Mouse (Mus musculus) macrophage (primary cell): ENCODE measurements around the gene Trappc3. TPM values are rescaled to one million over a fixed set of nuclear protein-coding genes. Genes with fewer than 3 reads are reported as not detected.
A peak's percentile ranks its signal among the peaks of the same experiment; 100 is the strongest.

Experiments
- H3K27ac ChIP-seq: fragments of 350-480 bp; formaldehyde crosslinking; 2 replicates; pipeline ENCODE4 v1.9.0; 2021
- H3K36me3 ChIP-seq: fragments of 350-480 bp; formaldehyde crosslinking; 2 replicates; pipeline ENCODE4 v1.9.0; 2021; ENCODE audit errors: inconsistent target
- H3K4me3 ChIP-seq: fragments of 350-480 bp; formaldehyde crosslinking; 2 replicates; pipeline ENCODE4 v1.9.0; 2021; ENCODE audit errors: inconsistent target
- H3K79me2 ChIP-seq: fragments of 350-480 bp; formaldehyde crosslinking; 2 replicates; pipeline ENCODE4 v1.9.0; 2021; ENCODE audit errors: inconsistent target
- WGBS: methylation state at CpG from one replicate; pipeline ENCODE4 v1.1.7; 2026; ENCODE audit warnings: inconsistent platforms; ENCODE audit not compliant: missing documents; 5-methylcytosine and 5-hydroxymethylcytosine counted together
- polyA plus RNA-seq: library from polyadenylated mRNA; stranded (reverse); fragments of 250-400 nt; gene quantifications from 3 replicates; pipeline ENCODE4 v1.2.4, GENCODE M21; 2018; ENCODE audit warnings: inconsistent platforms

Gene Trappc3
- polyA plus RNA-seq, 1 experiment from 2014 or later: 95.6 TPM

DNA sequence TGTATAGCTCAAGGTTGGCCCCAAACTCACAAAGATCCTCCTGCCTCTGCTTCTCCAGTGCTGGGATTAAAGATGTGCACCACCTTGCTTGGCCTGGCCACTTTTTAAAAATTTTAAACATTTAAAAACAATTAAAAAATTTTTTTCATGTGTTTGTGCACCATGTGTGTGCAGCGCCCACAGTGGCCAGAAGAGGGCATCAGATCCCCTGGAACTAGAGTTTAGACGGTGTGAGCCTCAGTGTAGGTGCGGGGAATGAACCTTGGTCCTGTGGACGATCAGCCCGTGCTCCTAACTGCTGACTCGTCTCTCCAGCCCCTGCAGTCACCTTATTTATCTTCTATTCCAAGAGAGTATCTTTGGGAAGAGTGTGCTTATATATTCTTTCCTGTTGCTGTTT is 43.9 kb downstream of the Trappc3 start:
- Histone ChIP-seq H3K36me3 (no peaks in the 10 kb centered on the region), H3K79me2 (no peaks in the 10 kb centered on the region), H3K4me3 (no peak overlapping the region), H3K27ac (no peak overlapping the region)
- 95% methylated on average over 5 of the region's 6 CpGs for WGBS

DNA sequence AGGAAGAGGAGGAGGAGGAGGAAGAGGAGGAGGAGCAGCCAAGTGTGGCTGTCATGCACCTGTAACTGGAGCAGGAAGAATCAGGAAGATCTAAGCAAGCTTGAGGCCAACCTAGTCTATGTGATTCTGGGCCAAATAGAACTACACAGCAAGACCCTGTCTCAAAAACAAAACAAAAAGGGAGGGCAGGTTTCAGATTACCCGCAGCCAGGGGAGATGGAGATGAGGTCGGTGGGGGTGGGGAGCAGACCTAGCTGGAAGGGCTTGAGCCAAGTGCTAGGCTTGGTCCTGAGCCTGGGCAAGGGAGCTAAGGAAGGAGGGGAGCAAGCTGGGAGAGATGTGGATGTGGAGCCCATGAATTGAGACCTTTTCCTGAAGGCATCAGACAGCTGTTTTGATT is 44.7 kb downstream of the Trappc3 start:
- no peaks in the 10 kb centered on the region for H3K79me2 ChIP-seq
- WGBS: 32% methylated on average over 2 of the region's 2 CpGs
- H3K27ac ChIP-seq: no peak overlapping the region
- no peak overlapping the region for H3K4me3 ChIP-seq
- H3K36me3 ChIP-seq: no peaks in the 10 kb centered on the region

DNA sequence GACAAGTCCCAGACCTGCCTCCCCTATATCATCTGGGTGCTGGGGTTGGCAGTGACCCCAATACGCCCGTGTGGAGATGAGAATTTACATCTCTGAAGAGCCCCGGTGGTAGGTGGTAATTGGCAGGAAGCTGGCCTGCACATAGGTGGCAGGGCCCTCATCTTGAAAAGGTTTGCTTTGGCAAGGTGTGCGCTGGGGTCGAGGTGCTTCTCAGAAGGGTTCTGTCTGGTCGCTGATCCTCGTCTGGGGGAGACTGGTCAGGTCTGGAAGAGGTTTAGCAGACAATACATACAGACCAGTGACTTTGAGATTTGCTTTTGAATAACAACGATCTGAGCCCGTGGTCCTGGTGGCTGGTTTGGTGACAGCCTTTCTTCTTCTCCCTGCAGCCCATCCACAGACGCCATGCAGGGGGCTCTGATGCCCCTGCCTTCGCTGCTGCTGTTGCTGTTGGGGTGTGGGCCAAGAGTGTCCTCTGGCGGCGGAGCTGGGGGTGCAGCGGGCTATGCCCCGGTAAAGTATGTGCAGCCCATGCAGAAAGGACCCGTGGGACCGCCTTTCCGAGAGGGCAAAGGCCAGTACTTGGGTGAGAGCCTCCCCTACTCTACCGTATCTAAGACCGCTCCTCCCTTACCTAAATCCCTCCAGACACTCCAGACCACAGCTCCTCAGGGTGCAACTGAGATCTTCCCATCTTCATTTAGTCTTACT is 47.2 kb downstream of the Trappc3 start:
- Histone ChIP-seq H3K4me3 (no peak overlapping the region), H3K36me3 (no peaks in the 10 kb centered on the region), H3K79me2 (no peaks in the 10 kb centered on the region), H3K27ac (no peak overlapping the region)
- 21% methylated on average over 20 of the region's 20 CpGs for WGBS

DNA sequence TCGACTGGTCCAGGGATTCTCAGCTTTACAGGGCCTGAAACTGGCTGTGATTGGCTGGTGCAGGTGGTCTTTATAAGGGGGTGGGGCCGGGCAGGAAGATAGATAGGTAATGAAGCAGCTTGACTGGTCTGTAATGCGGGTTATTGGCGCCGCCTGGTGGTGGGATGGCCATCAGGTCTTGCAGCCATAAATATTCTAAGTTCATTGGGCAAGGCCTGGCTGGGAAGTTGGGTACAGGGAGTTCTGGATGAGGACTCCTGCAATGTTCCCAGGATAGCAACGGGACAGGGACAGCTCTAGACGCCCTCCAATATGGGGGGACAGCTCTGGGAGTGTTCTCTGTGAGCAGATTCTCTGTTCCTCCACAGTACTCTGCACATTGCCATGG is 47.8 kb downstream of the Trappc3 start:
- Histone ChIP-seq H3K79me2 (no peaks in the 10 kb centered on the region), H3K4me3 (no peak overlapping the region), H3K36me3 (no peaks in the 10 kb centered on the region), H3K27ac (no peak overlapping the region)
- 0% methylated on average over 7 of the region's 7 CpGs for WGBS

DNA sequence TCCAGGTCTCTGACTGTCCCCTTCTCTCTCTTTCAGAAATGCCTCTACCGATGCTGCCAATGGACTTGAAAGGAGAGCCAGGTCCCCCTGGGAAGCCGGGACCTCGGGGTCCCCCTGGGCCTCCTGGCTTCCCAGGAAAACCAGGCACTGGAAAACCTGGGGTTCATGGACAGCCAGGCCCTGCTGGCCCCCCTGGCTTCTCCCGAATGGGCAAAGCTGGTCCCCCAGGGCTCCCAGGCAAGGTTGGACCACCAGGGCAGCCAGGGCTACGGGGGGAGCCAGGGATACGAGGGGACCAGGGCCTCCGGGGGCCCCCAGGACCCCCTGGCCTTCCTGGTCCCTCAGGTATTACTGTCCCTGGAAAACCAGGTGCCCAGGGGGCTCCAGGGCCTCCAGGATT is 48.2 kb downstream of the Trappc3 start:
- Histone ChIP-seq H3K36me3 (peaks cover under 1% of the 10 kb centered on the region; the same call in 1 of the 2 replicates), H3K4me3 (no peak overlapping the region), H3K79me2 (no peaks in the 10 kb centered on the region), H3K27ac (no peak overlapping the region)
- 74% methylated on average over 6 of the region's 7 CpGs for WGBS

DNA sequence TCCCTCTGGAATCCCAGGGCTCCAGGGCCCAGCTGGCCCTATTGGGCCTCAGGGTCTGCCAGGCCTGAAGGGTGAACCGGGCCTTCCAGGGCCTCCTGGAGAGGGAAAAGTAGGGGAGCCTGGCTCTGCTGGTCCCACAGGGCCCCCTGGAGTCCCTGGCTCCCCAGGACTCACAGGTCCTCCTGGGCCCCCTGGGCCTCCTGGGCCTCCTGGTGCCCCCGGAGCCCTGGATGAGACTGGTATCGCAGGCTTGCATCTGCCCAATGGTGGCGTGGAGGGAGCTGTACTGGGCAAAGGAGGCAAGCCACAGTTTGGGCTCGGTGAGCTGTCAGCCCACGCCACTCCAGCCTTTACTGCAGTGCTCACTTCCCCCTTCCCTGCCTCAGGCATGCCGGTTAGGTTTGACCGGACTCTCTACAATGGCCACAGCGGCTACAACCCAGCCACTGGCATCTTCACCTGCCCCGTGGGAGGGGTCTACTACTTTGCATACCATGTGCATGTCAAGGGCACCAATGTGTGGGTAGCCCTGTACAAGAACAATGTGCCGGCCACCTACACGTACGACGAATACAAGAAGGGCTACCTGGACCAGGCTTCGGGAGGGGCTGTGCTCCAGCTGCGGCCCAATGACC is 49.6 kb downstream of the Trappc3 start:
- Histone ChIP-seq H3K79me2 (no peaks in the 10 kb centered on the region), H3K27ac (no peak overlapping the region), H3K4me3 (no peak overlapping the region), H3K36me3 (peaks cover 12% of the 10 kb centered on the region; the same call in 1 of the 2 replicates)
- 94% methylated on average over 16 of the region's 16 CpGs for WGBS

DNA sequence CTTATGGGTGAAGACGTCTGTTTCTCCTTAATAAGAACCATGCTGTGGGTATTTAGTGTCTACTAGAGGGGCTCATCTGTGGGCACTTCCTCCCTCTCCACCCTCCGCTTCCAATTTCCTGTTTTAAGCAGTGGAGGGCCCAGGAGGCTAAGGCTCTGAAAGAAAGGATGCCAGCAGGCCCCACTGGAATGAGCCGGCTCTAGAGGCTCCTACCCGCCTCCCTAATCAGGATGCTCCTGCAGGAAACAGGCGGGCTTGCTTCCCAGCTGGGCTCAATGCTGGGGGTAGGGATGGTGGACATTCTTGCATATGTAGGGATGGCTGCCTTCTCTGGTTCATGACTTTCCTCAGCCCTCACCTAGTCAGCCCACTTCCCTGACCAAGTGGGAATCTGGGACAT is 51.1 kb downstream of the Trappc3 start:
- H3K79me2 ChIP-seq: no peaks in the 10 kb centered on the region
- H3K4me3 ChIP-seq: no peak overlapping the region
- peaks cover 28% of the 10 kb centered on the region for H3K36me3 ChIP-seq
- WGBS: 81% methylated on average over 5 of the region's 5 CpGs
- no peak overlapping the region for H3K27ac ChIP-seq

DNA sequence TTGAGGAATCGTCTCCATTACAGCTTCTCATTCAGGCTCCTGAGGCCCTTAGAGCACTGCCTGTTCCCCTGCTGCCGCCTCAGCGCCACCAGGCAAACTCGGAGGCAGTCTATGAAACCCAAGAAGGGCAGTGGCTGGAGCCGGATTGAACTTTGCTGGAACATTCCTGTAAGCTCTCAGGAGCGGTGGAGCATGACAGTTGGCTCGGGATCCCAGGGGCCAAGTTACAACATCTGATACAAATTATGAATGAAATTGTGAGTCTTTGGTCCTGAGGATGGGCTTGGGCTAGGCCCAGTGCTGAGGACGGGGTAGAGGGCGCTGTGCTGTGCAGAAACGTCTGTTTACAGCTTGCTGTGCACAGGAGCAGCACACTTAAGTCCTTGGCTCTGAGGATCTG is 52.3 kb downstream of the Trappc3 start:
- Histone ChIP-seq H3K4me3 (no peak overlapping the region), H3K36me3 (peaks cover 30% of the 10 kb centered on the region)
- 93% methylated on average over 10 of the region's 10 CpGs for WGBS

DNA sequence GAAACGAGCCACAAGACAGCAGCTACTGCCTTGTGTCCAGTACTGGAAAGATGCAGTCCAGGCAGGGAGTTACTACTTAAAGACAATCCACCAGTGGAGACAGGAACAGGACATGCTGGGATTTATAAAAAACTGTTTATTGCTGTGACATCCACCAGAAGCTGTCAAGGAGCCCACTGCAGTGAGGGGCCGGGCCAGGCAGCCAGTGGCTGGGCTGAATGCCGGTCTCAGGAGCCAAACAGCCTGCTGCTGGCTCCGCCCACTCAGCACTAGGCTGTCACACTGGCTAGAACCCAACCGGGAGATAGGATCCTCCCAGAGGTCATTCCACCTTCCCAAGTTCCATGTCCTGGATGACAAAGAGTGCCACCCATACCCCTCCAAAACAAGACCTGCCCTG is 53.8 kb downstream of the Trappc3 start:
- WGBS: 78% methylated on average over 5 of the region's 5 CpGs
- peaks cover 30% of the 10 kb centered on the region for H3K36me3 ChIP-seq
- H3K4me3 ChIP-seq: no peak overlapping the region
- no peak overlapping the region for H3K27ac ChIP-seq
- H3K79me2 ChIP-seq: peaks cover 12% of the 10 kb centered on the region; the same call in 1 of the 2 replicates

More for the DNA sequence above, 52.3 kb downstream of the Trappc3 start:
- H3K79me2 ChIP-seq: no peaks in the 10 kb centered on the region; the same call in 1 of the 2 replicates
- H3K27ac ChIP-seq: no peak overlapping the region

DNA sequence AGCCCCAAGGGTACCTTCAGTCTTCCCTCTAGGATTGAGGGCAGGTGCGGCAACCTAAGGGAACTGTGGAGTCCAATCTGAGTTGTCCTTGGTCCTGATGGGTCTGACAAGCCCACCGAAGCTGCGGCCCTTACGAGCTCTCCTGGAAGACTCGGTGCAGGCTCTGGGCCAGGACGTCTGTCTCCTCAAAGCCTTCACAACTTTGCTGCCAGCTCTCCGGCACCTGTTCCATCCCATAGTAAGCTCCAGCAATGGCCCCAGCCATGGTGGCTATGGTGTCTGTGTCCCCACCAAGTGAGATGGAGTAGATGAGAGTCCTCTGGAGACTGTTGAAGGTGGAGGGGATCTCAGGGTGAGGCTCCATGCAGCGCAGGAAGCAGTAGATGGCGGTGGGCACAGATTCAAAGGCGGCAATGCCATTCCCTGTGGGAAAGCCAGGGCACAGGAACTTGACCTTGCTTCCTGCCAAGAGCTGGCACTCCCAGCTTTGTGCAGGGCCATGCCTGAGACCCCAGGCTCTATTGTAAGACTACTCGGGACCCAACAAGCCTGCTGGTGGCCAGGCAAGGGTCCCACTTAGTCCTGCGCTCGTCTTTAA is 54.4 kb downstream of the Trappc3 start:
- no peak overlapping the region for H3K4me3 ChIP-seq
- WGBS: 95% methylated on average over 13 of the region's 13 CpGs
- no peak overlapping the region for H3K27ac ChIP-seq
- H3K79me2 ChIP-seq: peaks cover 12% of the 10 kb centered on the region; the same call in 1 of the 2 replicates
- H3K36me3 ChIP-seq: peaks cover 30% of the 10 kb centered on the region

DNA sequence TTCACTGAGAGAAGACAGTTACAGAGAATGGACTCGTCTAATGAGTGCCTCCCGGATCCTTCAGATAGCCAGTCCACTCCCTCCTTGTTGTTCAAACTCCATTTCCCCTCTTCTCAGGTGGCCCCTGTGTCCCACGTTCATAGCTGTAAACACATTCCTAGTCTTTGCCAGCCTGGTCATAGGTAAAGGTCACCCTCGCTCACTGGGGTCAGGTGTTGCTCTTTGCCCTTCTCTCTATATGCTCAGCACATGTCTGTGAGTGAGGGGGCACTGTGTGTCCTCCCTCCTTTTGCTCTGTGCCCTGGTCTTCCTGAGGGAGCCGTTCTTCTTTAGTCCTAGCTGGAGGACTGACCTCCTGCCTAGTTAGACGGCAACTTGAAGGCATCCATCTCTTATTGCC is 57.7 kb downstream of the Trappc3 start:
- Histone ChIP-seq H3K27ac (no peak overlapping the region), H3K79me2 (peaks cover 12% of the 10 kb centered on the region; the same call in 1 of the 2 replicates), H3K36me3 (peaks cover 30% of the 10 kb centered on the region), H3K4me3 (no peak overlapping the region)
- WGBS: 93% methylated on average over 6 of the region's 6 CpGs

DNA sequence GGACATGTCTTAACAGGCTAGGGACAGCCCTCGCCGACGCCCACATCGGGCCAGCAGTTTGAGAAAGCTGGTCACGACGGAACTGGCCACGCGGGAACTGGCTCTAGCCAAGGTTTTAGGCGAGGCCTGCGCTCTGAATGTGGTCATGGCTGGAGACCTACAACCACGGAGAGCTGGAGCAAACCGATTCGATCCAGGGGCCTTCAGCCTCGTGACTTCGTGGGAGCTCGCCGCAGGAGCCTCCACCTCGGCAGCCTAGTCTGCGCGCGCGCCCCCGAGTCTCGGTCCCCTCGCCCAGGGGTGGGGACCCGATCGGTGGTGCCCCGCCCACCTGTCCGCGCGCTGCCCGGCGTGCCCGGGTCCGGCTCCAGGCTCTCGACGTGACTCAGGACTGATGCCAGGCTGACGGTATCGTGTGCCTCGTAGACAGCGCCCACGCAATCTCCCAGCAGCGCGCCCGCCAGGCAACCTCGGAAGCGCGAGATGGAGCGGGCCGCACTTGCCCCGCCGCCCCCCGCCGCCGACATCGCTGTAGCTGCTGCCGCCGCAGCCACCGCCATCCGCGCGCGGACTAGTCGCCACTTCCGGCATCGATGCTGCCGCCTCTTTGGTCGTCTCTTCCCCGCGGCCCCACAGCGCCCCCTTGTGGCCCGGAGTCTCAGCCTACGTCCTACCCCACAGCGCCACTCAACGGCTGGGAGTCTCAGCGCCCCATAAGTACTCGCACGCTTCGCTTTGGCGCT is 59.2 kb downstream of the Trappc3 start, which contains the start of gene Adprhl2:
TSS of gene Adprhl2 (minus strand) at position 593 of the 743 bp plus-strand sequence.
- WGBS: under 1% methylated on average over 75 of the region's 80 CpGs
- Histone ChIP-seq H3K27ac (peak within 1 kb of the TSS; percentile 67), H3K79me2 (peaks cover 12% of the 10 kb centered on the region; the same call in 1 of the 2 replicates), H3K36me3 (peaks cover 21% of the 10 kb centered on the region), H3K4me3 (peak within 1 kb of the TSS; percentile 65)

DNA sequence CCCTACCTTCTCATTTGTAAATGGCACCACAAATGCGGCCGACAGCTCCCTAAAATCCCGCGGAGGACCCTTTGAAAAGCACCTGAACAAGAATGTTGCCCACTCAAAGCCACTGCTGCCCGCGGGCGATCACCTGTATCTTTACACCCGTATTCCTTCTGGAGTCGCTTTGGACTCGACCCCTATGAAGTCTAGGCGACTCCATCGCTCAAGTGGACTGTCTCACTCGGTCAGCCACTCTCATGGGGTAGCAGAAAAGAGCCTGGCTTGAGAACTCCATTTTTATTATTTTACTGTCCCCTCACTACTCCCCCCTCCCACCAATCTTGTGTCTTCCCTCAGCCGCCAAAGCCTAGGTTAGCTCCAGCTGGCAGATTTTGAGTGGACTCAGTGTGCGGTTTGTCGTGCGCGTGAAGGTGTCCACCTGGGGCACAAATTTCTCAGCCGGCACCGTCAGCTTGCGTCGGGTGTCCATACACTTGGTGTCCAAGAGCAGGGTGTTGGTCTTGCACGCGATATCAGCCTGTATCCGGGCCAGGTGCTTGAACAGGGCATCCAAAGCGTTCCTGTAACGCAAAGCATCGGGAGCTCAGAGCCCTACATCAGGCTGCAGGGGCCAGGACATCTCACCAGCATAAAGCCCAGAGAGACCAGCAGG is 59.9 kb downstream of the Trappc3 start:
- Histone ChIP-seq H3K36me3 (peaks cover 14% of the 10 kb centered on the region), H3K4me3 (no peak overlapping the region), H3K79me2 (peaks cover 12% of the 10 kb centered on the region; the same call in 1 of the 2 replicates), H3K27ac (no peak overlapping the region)
- 60% methylated on average over 28 of the region's 28 CpGs for WGBS

DNA sequence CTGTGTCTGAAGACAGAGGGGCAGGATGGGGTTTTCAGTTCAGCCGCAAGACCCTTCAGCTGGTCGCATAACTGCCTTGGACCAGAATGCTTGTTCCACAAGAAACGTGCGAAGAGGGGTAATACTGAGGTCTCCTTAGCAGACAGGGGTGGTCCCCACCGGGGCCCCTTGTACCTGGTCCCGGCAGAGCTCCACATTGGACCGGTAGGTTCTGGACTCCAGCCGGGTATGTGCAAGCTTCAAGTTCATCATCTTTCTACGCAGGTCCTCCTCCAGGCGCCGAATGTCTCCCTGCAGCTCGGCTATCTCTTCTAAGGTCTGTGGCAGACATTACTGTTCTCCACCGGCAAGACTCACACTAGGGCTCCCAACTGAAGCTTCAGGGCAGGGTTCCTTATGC is 60.5 kb downstream of the Trappc3 start:
- Histone ChIP-seq H3K27ac (no peak overlapping the region), H3K4me3 (no peak overlapping the region), H3K36me3 (peaks cover 8% of the 10 kb centered on the region), H3K79me2 (peaks cover 12% of the 10 kb centered on the region; the same call in 1 of the 2 replicates)
- 93% methylated on average over 12 of the region's 13 CpGs for WGBS
